In genomic region chr3:57294742-57295525, GRCm38 (mm10) we compare ENCODE assay signal across 9 mouse cellular contexts. TPM values are rescaled to one million over a fixed set of nuclear protein-coding genes. Genes with fewer than 3 reads are reported as not detected.
A peak's percentile ranks its signal among the peaks of the same experiment; 100 is the strongest.
DNase-seq lines count a peak whose midpoint lies in the region; ATAC-seq lines count a peak whose summit lies in the region.
"Had no signal": no experiment of that assay in that cellular context is flagged by ENCODE, and none has a peak within 500 bp of the region (broad histone marks: within the 10 kb centered on the region; RNA-seq: fewer than 3 reads in every experiment).

No protein-coding gene starts in this region.

- ATAC-seq in neural tube, embryonic 13.5 days (ENCODE audit: low read depth), result no peak; the same call in none of the 2 replicates
- ATAC-seq in lung, embryonic 16.5 days (ENCODE audit: low read depth), result peak; percentile 79

- H3K4me1 ChIP-seq in neural tube, embryonic 13.5 days (replicated peaks), result peaks cover 12% of the 10 kb centered on the region
- peaks cover 6% of the 10 kb centered on the region for H3K4me1 ChIP-seq in lung, embryonic 16.5 days (replicated peaks; ENCODE audit: control insufficient read depth, insufficient read depth, low read length)

- no peak overlapping the region for H3K9ac ChIP-seq in neural tube, embryonic 13.5 days
- H3K9ac ChIP-seq in lung, embryonic 16.5 days (ENCODE audit: low read length), result peak overlapping the region; percentile 39
- H3K9ac ChIP-seq: liver, embryonic 14.5 days had no signal

- peak overlapping the region; percentile 56 for H3K27ac ChIP-seq in neural tube, embryonic 13.5 days (replicated peaks)
- H3K27ac ChIP-seq in lung, embryonic 16.5 days (ENCODE audit: low read length), result peak overlapping the region; percentile 49
- H3K27ac ChIP-seq: liver, embryonic 14.5 days had no signal

- no peak for DNase-seq in neural tube, embryonic 10.5 days (ENCODE audit: extremely low spot score, low spot score)
- DNase-seq in cerebellum, adult 9-10 months, result peak; percentile 12
- peak; percentile 79 to 85 for DNase-seq in heart, adult 18-20 months
- DNase-seq in kidney, adult 11 months, result peak; percentile 77
- peak; percentile 25 for DNase-seq in urinary bladder, postnatal 25 days (ENCODE audit: low spot score)
- no peak for DNase-seq in thymus, postnatal 0 days (ENCODE audit: low spot score)

- no peaks in the 10 kb centered on the region for H3K36me3 ChIP-seq in neural tube, embryonic 13.5 days
- H3K36me3 ChIP-seq in lung, embryonic 16.5 days (ENCODE audit: control insufficient read depth, insufficient read depth, low read length), result no peaks in the 10 kb centered on the region

- no peak overlapping the region for H3K4me3 ChIP-seq in neural tube, embryonic 13.5 days
- peak overlapping the region; percentile 34 for H3K4me3 ChIP-seq in lung, embryonic 16.5 days (ENCODE audit: low read length)

- WGBS in neural tube, embryonic 13.5 days, result 69% methylated on average over 21 of the region's 21 CpGs
- WGBS in lung, embryonic 16.5 days, result 44% methylated on average over 21 of the region's 21 CpGs

- 0 out of 2 replicates have a peak overlapping the region, but pooled peaks have one; percentile 14 for H3K4me2 ChIP-seq in neural tube, embryonic 13.5 days
- H3K4me2 ChIP-seq in lung, embryonic 16.5 days (ENCODE audit: low read depth, low read length), result peak overlapping the region; percentile 36

- no peaks in the 10 kb centered on the region for H3K9me3 ChIP-seq in neural tube, embryonic 13.5 days
- H3K9me3 ChIP-seq in lung, embryonic 16.5 days (ENCODE audit: control insufficient read depth, low read length), result no peaks in the 10 kb centered on the region

- H3K27me3 ChIP-seq in neural tube, embryonic 13.5 days, result no peaks in the 10 kb centered on the region
- no peaks in the 10 kb centered on the region for H3K27me3 ChIP-seq in lung, embryonic 16.5 days (ENCODE audit: control insufficient read depth, insufficient read depth, low read depth, low read length)

RNA-seq across cellular contexts. Expression of gene Tm4sf1, which starts 6.9 kb away (rescaled TPM):
- polyA plus RNA-seq in neural tube, embryonic 13.5 days (2015; fragmentation: Nextera tagmentation; extraction: Ambion mirVana), result 28.4 and 30.3 TPM in 2 replicates
- 10 to 100 TPM; 80.1 to 92.3 TPM for total RNA-seq in heart, adult 18-20 months (2021)
- polyA plus RNA-seq in lung, embryonic 16.5 days (2015; fragmentation: Nextera tagmentation; extraction: Ambion mirVana), result 116 and 145 TPM in 2 replicates
- polyA plus RNA-seq in thymus, postnatal 0 days (2015; fragmentation: Nextera tagmentation; extraction: Ambion mirVana), result 35.6 and 41.2 TPM in 2 replicates

Comparison
In these comparisons a context has a peak if more than half of its experiments do, and no peak if none do; other contexts are left out.
1. DNase-seq: peak in cerebellum, adult 9-10 months (single experiment), heart, adult 18-20 months (2 of 2), kidney, adult 11 months (single experiment) and urinary bladder, postnatal 25 days (single experiment); none in neural tube, embryonic 10.5 days (single experiment) and thymus, postnatal 0 days (single experiment).